Mouse (Mus musculus) ES-Bruce4 (cell line): ENCODE results near the gene Pik3cd. TPM values are rescaled to one million over a fixed set of nuclear protein-coding genes. Genes with fewer than 3 reads are reported as not detected.
"Not testable (repeated sequence)": the region's sequence is repeated elsewhere in the genome, so short reads cannot be mapped to it uniquely, and the experiment has no call there.

Source experiments
- H3K27ac ChIP-seq: 2 replicates; pipeline ENCODE4 v1.5.1; 2012; ENCODE audit warnings: low read length, inconsistent platforms; ENCODE audit not compliant: insufficient read depth
- H3K27me3 ChIP-seq: 2 replicates; pipeline ENCODE4 v1.6.1; 2012; ENCODE audit warnings: mild to moderate bottlenecking, low read length, inconsistent platforms; ENCODE audit not compliant: control insufficient read depth, poor library complexity, insufficient read depth, severe bottlenecking
- H3K36me3 ChIP-seq: 2 replicates; pipeline ENCODE4 v1.6.1; 2012; ENCODE audit warnings: inconsistent platforms, mild to moderate bottlenecking, low read length, moderate library complexity; ENCODE audit not compliant: control insufficient read depth, poor library complexity, insufficient read depth, severe bottlenecking
- H3K4me1 ChIP-seq: one replicate; pipeline ENCODE4 v1.8.1; 2011; ENCODE audit warnings: low read length; ENCODE audit not compliant: control insufficient read depth, insufficient read depth
- H3K4me3 ChIP-seq: 2 replicates; pipeline ENCODE4 v1.5.1; 2011; ENCODE audit warnings: low read depth, mild to moderate bottlenecking, low read length
- H3K9ac ChIP-seq: 2 replicates; pipeline ENCODE4 v1.6.1; 2012; ENCODE audit warnings: low read depth, mild to moderate bottlenecking, inconsistent platforms; ENCODE audit not compliant: poor library complexity, severe bottlenecking
- H3K9me3 ChIP-seq: replicated peaks from 2 replicates; pipeline ENCODE4 v1.6.1; 2012; ENCODE audit warnings: mild to moderate bottlenecking, low read length, inconsistent platforms; ENCODE audit not compliant: control insufficient read depth, poor library complexity, insufficient read depth, severe bottlenecking
- CTCF ChIP-seq: IDR thresholded peaks from one replicate; pipeline ENCODE4 v1.8.1; 2011; ENCODE audit warnings: low read depth, low read length
- EP300 ChIP-seq: IDR thresholded peaks from 2 replicates; pipeline ENCODE4 v1.6.1; 2011; ENCODE audit warnings: low read depth, low read length; ENCODE audit not compliant: insufficient read depth
- POLR2A ChIP-seq: IDR thresholded peaks from one replicate; pipeline ENCODE4 v1.8.1; 2011; ENCODE audit warnings: low read length; ENCODE audit not compliant: insufficient read depth
- polyA plus RNA-seq: library from polyadenylated mRNA; stranded (reverse); fragments of >200 nt; gene quantifications from 2 replicates; pipeline ENCODE4 v1.2.4, GENCODE M21; 2011; ENCODE audit warnings: low read depth; ENCODE audit not compliant: missing spikeins, insufficient read depth, insufficient read length

The Pik3cd gene
- 13.3 and 13.5 TPM in 2 replicates for polyA plus RNA-seq

DNA sequence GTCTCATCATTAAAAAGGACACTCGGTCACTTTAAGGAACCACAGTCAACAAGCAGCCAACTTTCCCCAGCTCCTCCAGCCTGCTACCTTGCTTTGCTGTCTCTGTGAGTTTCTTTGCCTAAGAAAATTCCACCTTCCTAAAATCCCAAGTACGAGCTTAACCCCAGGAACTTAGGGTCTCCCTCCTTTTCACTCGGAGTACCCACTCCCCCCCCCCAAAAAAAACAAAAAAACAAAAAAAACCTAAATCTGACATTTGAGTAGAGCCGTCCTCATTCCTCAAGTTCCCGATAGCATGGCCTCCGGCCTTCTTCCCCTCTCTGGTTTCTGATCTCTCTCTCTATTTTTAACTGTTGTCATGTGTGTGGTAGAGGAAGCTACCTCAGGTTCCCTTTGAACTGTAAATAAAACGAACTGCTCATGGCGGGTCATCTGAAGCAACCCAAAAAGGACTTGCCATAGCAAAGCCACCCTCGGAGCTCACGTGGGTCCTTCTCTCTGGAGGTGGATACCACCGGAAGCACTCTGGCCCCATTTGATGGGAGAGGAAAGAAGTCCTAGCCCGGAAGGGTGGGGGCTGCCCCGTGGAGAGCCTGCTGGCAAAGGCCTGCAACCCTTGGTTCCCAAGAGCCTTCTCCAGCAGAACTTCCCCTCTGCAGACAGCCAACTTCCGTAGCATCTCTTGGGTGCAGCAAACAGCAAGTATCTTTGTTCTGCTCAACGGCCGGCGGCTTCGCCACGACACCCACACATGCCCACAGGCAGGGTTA, at the start of gene Pik3cd:
TSS of gene Pik3cd (minus strand) at position 362 of the 770 bp plus-strand sequence.
- H3K9ac ChIP-seq, result no peak within 1 kb of the TSS
- H3K36me3 ChIP-seq, result no peaks in the 10 kb centered on the region
- H3K27ac ChIP-seq, result no peak within 1 kb of the TSS
- peaks cover 2% of the 10 kb centered on the region for H3K4me1 ChIP-seq
- no peaks in the 10 kb centered on the region for H3K27me3 ChIP-seq
- H3K4me3 ChIP-seq, result no peak within 1 kb of the TSS
- no peaks in the 10 kb centered on the region for H3K9me3 ChIP-seq
- TF ChIP-seq POLR2A (no peak), CTCF (no peak), EP300 (no peak)

DNA sequence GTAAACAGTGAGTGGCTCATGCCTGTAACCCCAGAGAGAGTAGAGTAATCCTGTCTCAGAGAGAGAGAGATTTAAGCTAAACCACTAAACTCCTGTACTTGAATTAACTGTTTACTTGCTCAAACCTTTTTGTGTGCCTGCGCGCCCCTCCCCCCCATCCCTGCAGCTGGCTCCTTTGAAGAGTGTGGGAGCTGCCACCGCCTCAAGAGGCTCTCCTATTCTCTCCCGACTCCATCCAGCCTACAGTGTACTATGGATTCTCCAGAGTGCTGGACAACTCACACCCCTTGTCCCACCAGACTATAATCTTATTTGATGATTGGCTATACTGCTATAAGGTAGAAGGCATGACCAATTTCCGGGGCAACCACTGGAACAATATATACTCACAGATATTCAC, 48.3 kb upstream of the Pik3cd start:
- peaks cover 9% of the 10 kb centered on the region for H3K36me3 ChIP-seq
- H3K4me3 ChIP-seq, result no peak overlapping the region
- no peak overlapping the region for H3K9ac ChIP-seq
- no peak overlapping the region for H3K27ac ChIP-seq
- no peaks in the 10 kb centered on the region for H3K27me3 ChIP-seq
- TF ChIP-seq POLR2A, result no peak
- H3K9me3 ChIP-seq, result no peaks in the 10 kb centered on the region
- peaks cover 3% of the 10 kb centered on the region for H3K4me1 ChIP-seq

DNA sequence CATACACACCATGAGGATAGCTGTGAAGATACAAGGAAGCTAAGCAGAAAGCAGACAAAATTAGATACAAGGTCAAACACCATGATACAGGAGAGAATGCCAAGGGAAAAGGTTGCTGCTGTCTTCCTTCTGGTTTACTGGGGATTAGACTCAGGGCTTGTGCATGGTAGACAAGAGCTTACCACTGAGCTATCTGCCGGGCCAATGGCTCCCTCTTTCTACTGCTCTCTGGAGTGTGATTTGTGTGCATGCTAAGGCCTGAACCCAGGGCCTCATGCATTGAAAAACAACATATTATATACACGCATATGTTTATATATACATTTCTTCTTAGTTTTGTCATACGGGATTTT, 47.3 kb upstream of the Pik3cd start:
- not testable (repeated sequence) for H3K27ac ChIP-seq, H3K36me3 ChIP-seq, H3K9me3 ChIP-seq, H3K4me1 ChIP-seq, H3K4me3 ChIP-seq, H3K9ac ChIP-seq, H3K27me3 ChIP-seq

DNA sequence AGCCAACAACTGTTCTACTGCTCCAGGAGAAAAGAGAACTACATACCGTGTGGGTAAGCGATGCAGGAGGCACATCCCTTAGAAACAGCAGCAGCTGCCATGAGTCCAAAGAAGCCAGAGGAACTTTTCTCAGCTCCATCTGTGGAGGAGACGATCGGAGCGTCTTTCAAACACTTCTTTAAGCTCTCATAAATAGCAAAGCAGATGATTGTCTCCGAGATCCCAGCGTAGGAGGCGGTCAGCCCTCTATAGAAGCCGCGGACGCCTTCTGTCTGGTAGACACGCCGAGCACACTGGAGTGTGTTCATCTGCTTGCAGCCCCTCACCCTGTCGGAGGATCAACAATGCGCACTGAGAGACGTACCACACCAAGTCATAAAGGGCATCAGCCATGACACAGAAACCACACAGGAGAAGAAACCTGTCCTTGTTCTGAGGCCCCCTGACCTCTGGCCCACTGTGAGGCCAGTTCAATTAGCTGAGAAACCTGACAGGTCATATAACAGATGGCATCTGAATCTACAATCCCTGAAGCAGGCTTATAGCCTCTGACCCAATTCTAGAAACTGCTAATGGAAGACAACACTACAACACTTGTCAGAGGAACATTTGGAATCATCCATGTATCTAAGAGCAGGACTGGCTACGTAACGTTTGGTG, 46.8 kb upstream of the Pik3cd start:
- peaks cover 7% of the 10 kb centered on the region for H3K36me3 ChIP-seq
- no peak overlapping the region for H3K9ac ChIP-seq
- H3K9me3 ChIP-seq, result no peaks in the 10 kb centered on the region
- TF ChIP-seq EP300 (no peak), CTCF (no peak), POLR2A (no peak)
- peaks cover 6% of the 10 kb centered on the region for H3K4me1 ChIP-seq
- H3K4me3 ChIP-seq, result no peak overlapping the region
- no peak overlapping the region for H3K27ac ChIP-seq
- no peaks in the 10 kb centered on the region for H3K27me3 ChIP-seq

DNA sequence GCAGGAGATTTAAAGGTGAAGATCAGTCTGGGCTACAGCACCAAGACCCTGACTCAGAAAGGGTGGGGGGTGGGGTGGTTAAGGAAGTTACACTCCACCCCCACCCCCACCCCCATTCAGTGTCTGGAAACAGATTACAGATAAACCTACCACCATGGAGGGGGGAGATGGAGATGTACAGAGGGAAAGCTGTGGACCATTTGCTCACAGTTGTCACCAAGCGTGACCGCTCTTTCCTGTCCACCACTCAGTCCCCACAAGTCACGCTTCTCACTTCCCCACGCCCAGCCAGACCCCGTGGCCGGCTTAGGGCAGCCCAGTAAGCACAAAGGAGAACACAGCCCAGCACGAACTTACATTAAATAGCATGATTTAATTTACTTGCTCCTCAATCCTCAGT, 41.7 kb upstream of the Pik3cd start:
- Histone ChIP-seq H3K9me3 (no peaks in the 10 kb centered on the region), H3K9ac (no peak overlapping the region), H3K4me3 (no peak overlapping the region), H3K4me1 (peaks cover 10% of the 10 kb centered on the region), H3K27ac (no peak overlapping the region), H3K27me3 (no peaks in the 10 kb centered on the region), H3K36me3 (peaks cover 7% of the 10 kb centered on the region)
- no peak for TF ChIP-seq EP300
- no peak for TF ChIP-seq POLR2A
- no peak for TF ChIP-seq CTCF

DNA sequence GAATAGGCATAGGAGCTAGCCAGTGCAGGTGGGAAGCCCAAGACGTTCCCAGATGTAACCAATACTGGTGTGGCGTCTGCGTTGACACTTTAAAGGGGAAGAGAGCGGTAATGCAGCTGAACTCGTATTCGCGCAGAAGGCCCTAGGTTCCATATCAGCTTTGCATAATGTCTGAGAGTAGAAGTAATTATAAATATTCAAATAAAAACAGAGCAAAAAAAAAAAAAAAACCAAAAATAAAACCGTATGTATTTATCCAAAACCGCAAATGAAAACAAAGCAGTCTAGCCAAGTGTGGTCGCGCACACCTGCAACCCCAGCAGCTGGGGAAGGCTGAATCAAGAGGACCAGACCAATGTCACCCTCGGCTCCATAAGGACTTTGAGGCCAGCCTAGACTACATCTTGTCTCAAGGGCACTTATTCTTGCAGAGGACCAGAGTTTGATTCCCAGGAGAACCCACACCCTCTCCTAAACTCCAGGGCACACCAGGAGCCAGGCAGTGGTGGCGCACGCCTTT, 39.7 kb upstream of the Pik3cd start:
- H3K27ac ChIP-seq, result no peak overlapping the region
- TF ChIP-seq EP300, result no peak
- no peak for TF ChIP-seq CTCF
- no peak for TF ChIP-seq POLR2A
- H3K36me3 ChIP-seq, result peaks cover 3% of the 10 kb centered on the region; the same call in 1 of the 2 replicates
- H3K4me1 ChIP-seq, result peaks cover 10% of the 10 kb centered on the region
- H3K27me3 ChIP-seq, result no peaks in the 10 kb centered on the region
- H3K9ac ChIP-seq, result no peak overlapping the region
- no peak overlapping the region for H3K4me3 ChIP-seq
- no peaks in the 10 kb centered on the region for H3K9me3 ChIP-seq
